Mouse (Mus musculus): ENCODE measurements around the gene Rbm33. TPM values are rescaled to one million over a fixed set of nuclear protein-coding genes. Genes with fewer than 3 reads are reported as not detected.

The Rbm33 gene
- total and polyA plus RNA-seq, 3 experiments: 13.6 to 41.1 (median 38.5) TPM

DNA sequence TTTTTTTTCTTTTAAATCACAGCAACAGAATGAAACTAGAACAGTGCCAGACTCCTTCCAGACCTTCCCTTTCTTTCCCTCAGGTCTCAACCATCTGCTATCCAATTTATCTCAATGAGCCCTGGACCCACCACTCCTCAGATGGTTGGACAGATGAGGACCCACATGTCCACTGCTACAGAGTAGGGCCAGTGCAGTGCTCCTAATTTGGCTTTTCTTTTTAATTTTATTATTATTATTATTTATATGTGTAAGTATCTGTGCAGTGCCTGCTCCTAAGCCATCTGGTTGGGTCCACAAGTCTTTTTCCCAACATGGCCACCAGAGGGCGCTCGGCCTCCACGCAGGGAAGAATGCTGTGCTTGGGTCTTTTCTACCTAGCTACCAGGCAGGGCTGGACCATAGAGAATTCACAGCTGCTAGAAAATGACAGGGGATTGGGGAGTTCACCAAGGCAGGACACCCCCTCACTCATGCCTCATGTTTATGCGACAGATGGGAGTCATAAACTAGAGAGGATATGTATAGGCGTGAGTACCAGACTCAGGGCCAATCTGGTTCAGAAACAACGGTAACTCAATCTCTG lies 134.2 kb downstream of the Rbm33 start:
- 0 out of 2 replicates have a peak, but pooled peaks have one; percentile 32 for TF ChIP-seq EP300 (IDR thresholded peaks at IDR 0.05; ENCODE audit: insufficient read depth, low read depth, low read length)
- TF ChIP-seq POLR2A (IDR thresholded peaks at IDR 0.05; ENCODE audit: insufficient read depth, low read depth, low read length): no peak
- WGBS: 37% methylated on average over 6 of the region's 6 CpGs
- Histone ChIP-seq H3K27me3 (ENCODE audit: control insufficient read depth, insufficient read depth, low read length) (no peaks in the 10 kb centered on the region), H3K9ac (ENCODE audit: low read depth, low read length) (no peak overlapping the region), H3K4me1 (ENCODE audit: control insufficient read depth, insufficient read depth, low read length) (no peaks in the 10 kb centered on the region), H3K27ac (no peak overlapping the region), H3K4me3 (no peak overlapping the region), H3K36me3 (ENCODE audit: control insufficient read depth, insufficient read depth, low read length) (no peaks in the 10 kb centered on the region), H3K79me2 (replicated peaks; ENCODE audit: control insufficient read depth, insufficient read depth, low read length) (no peaks in the 10 kb centered on the region)
- peak; percentile 58 to 80 for DNase-seq
- intact Hi-C loops (cut with DNase I): loop anchor here (5.0 to 10.0 kb wide), 2 partner anchors 586 to 884 kb away; no protein-coding TSS in a partner anchor

- TF ChIP-seq EP300 (IDR thresholded peaks at IDR 0.05; ENCODE audit: insufficient read depth, low read depth, low read length) (no peak), POLR2A (IDR thresholded peaks at IDR 0.05; ENCODE audit: insufficient read depth, low read depth, low read length) (no peak), CTCF (IDR thresholded peaks at IDR 0.05) (no peak)
- H3K27me3 ChIP-seq (ENCODE audit: control insufficient read depth, insufficient read depth, low read length): peaks cover 4% of the 10 kb centered on the region
- no peaks in the 10 kb centered on the region for H3K4me1 ChIP-seq (ENCODE audit: control insufficient read depth, insufficient read depth, low read length)
- H3K79me2 ChIP-seq (replicated peaks; ENCODE audit: control insufficient read depth, insufficient read depth, low read length): no peaks in the 10 kb centered on the region
- no peaks in the 10 kb centered on the region for H3K36me3 ChIP-seq (ENCODE audit: control insufficient read depth, insufficient read depth, low read length)
- H3K9ac ChIP-seq (ENCODE audit: low read depth, low read length): no peak overlapping the region
- no peak overlapping the region for H3K4me3 ChIP-seq
- no peak for DNase-seq
- 82% methylated on average over 5 of the region's 5 CpGs for WGBS
- intact Hi-C loops (cut with DNase I): loop anchor here (5.0 to 10.0 kb wide), 2 partner anchors 584 to 882 kb away; no protein-coding TSS in a partner anchor
- H3K27ac ChIP-seq: no peak overlapping the region
These were observed 136.2 kb downstream of the Rbm33 start for GRCm38 (mm10) chr5:28453086-28453485.

DNA sequence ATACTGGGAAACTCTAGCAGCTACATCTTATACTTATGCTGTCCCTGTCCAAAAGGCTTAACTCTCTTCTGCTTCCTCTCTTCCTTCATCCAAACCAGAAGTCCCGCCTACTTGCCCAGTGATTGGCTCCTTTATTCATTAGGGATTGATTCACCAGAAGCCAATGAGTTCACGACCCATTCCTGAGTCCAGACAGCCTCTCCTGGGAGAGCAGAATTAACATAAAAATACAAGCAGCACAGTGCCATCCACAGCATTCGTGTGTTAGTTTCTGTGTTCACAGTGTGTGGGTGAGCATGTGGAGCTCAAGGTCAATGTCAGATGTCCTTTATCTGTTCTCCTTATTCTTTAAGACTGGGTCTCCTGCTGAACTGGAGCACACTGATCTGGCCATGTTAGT lies 136.6 kb downstream of the Rbm33 start:
- no peak overlapping the region for H3K4me3 ChIP-seq
- WGBS: 47% methylated on average over 3 of the region's 3 CpGs
- no peak for TF ChIP-seq CTCF (IDR thresholded peaks at IDR 0.05)
- no peak for TF ChIP-seq EP300 (IDR thresholded peaks at IDR 0.05; ENCODE audit: insufficient read depth, low read depth, low read length)
- TF ChIP-seq POLR2A (IDR thresholded peaks at IDR 0.05; ENCODE audit: insufficient read depth, low read depth, low read length): no peak
- no peak for DNase-seq
- intact Hi-C loops (cut with DNase I): loop anchor here (5.0 to 10.0 kb wide), 2 partner anchors 584 to 881 kb away; no protein-coding TSS in a partner anchor
- no peaks in the 10 kb centered on the region for H3K79me2 ChIP-seq (replicated peaks; ENCODE audit: control insufficient read depth, insufficient read depth, low read length)
- no peaks in the 10 kb centered on the region for H3K36me3 ChIP-seq (ENCODE audit: control insufficient read depth, insufficient read depth, low read length)
- peaks cover 8% of the 10 kb centered on the region for H3K27me3 ChIP-seq (ENCODE audit: control insufficient read depth, insufficient read depth, low read length)
- H3K9ac ChIP-seq (ENCODE audit: low read depth, low read length): no peak overlapping the region
- no peaks in the 10 kb centered on the region for H3K4me1 ChIP-seq (ENCODE audit: control insufficient read depth, insufficient read depth, low read length)
- no peak overlapping the region for H3K27ac ChIP-seq

- Histone ChIP-seq H3K79me2 (replicated peaks; ENCODE audit: control insufficient read depth, insufficient read depth, low read length) (no peaks in the 10 kb centered on the region), H3K9ac (ENCODE audit: low read depth, low read length) (no peak overlapping the region), H3K4me3 (no peak overlapping the region), H3K27me3 (ENCODE audit: control insufficient read depth, insufficient read depth, low read length) (peaks cover 14% of the 10 kb centered on the region), H3K4me1 (ENCODE audit: control insufficient read depth, insufficient read depth, low read length) (no peaks in the 10 kb centered on the region), H3K36me3 (ENCODE audit: control insufficient read depth, insufficient read depth, low read length) (no peaks in the 10 kb centered on the region), H3K27ac (no peak overlapping the region)
- 81% methylated on average over 6 of the region's 6 CpGs for WGBS
- no peak for DNase-seq
- intact Hi-C loops (cut with DNase I): loop anchor here (5.0 to 10.0 kb wide), 2 partner anchors 583 to 880 kb away; no protein-coding TSS in a partner anchor
- TF ChIP-seq CTCF (IDR thresholded peaks at IDR 0.05): no peak
- no peak for TF ChIP-seq EP300 (IDR thresholded peaks at IDR 0.05; ENCODE audit: insufficient read depth, low read depth, low read length)
- no peak for TF ChIP-seq POLR2A (IDR thresholded peaks at IDR 0.05; ENCODE audit: insufficient read depth, low read depth, low read length)
These were observed 137.6 kb downstream of the Rbm33 start for GRCm38 (mm10) chr5:28454546-28454945.

DNA sequence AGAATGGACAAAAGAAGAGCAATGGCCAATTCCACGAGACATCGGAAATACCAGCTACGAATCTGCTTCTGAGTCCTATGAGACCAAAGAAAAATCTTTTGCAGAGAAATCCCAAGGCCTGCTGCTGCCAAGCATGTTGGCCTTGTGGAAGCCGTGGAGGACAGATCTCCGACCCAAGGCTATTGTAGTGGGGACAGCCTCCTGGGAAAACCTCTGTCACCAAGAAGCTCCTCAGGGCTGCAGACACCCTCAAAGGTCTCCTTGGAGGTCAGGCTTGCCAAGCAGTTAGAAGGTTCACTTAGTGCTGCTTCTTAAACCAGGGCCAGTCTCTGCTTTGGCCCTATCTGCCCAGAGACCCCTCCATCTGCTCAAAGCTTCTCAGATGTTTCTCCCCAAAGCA lies 138.8 kb downstream of the Rbm33 start:
- Histone ChIP-seq H3K27ac (no peak overlapping the region), H3K36me3 (ENCODE audit: control insufficient read depth, insufficient read depth, low read length) (no peaks in the 10 kb centered on the region), H3K79me2 (replicated peaks; ENCODE audit: control insufficient read depth, insufficient read depth, low read length) (no peaks in the 10 kb centered on the region), H3K4me3 (no peak overlapping the region), H3K27me3 (ENCODE audit: control insufficient read depth, insufficient read depth, low read length) (peaks cover 18% of the 10 kb centered on the region), H3K4me1 (ENCODE audit: control insufficient read depth, insufficient read depth, low read length) (no peaks in the 10 kb centered on the region), H3K9ac (ENCODE audit: low read depth, low read length) (no peak overlapping the region)
- DNase-seq: no peak
- WGBS: 83% methylated on average over 5 of the region's 5 CpGs
- TF ChIP-seq EP300 (IDR thresholded peaks at IDR 0.05; ENCODE audit: insufficient read depth, low read depth, low read length) (no peak), POLR2A (IDR thresholded peaks at IDR 0.05; ENCODE audit: insufficient read depth, low read depth, low read length) (no peak), CTCF (IDR thresholded peaks at IDR 0.05) (no peak)
- intact Hi-C loops (cut with DNase I): loop anchor here (10.0 kb wide), 1 partner anchor 879 kb away; no protein-coding TSS in a partner anchor

GRCm38 (mm10) chr5:28456366-28456765 lies 139.4 kb downstream of the Rbm33 start:
- TF ChIP-seq CTCF (IDR thresholded peaks at IDR 0.05) (no peak), EP300 (IDR thresholded peaks at IDR 0.05; ENCODE audit: insufficient read depth, low read depth, low read length) (no peak), POLR2A (IDR thresholded peaks at IDR 0.05; ENCODE audit: insufficient read depth, low read depth, low read length) (no peak)
- intact Hi-C loops (cut with DNase I): loop anchor here (10.0 kb wide), 1 partner anchor 878 kb away; no protein-coding TSS in a partner anchor
- peaks cover 18% of the 10 kb centered on the region for H3K27me3 ChIP-seq (ENCODE audit: control insufficient read depth, insufficient read depth, low read length)
- H3K79me2 ChIP-seq (replicated peaks; ENCODE audit: control insufficient read depth, insufficient read depth, low read length): no peaks in the 10 kb centered on the region
- H3K9ac ChIP-seq (ENCODE audit: low read depth, low read length): no peak overlapping the region
- no peaks in the 10 kb centered on the region for H3K36me3 ChIP-seq (ENCODE audit: control insufficient read depth, insufficient read depth, low read length)
- no peak for DNase-seq
- H3K4me3 ChIP-seq: no peak overlapping the region
- no peaks in the 10 kb centered on the region for H3K4me1 ChIP-seq (ENCODE audit: control insufficient read depth, insufficient read depth, low read length)
- H3K27ac ChIP-seq: no peak overlapping the region
- 73% methylated on average over 1 of the region's 1 CpGs for WGBS
